Mouse (Mus musculus) c-Kit-negative CD71-positive TER-119-positive erythroid progenitor cells, embryonic 14.5 days (primary cell): ENCODE results near the gene Htra3.

Experiments used
- DNase-seq: peaks from one replicate; pipeline ENCODE4 v3.0.0-alpha.2; 2013; ENCODE audit warnings: low read depth, low spot score

Htra3 gene

DNA sequence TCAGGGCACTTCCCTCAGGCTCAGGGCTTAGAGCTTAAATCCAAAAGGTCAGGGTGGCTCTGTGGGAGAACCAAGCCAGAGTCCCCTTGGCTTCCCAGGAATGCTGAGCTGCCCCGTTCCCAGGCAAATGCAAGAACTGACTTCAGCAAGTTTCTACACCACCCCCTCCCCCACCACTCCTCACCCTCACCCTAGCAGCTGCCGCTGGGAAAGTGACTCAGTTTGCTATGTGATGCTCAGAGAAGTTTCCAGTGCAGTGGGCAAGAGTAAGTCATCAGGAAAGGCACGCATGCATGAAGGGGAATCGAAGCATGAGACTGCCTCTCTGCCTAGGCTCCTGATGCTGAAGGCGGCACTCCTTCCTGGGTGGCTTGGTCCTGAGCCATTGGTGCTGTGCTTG, 62.6 kb downstream of the Htra3 start:
- no peak for DNase-seq

DNA sequence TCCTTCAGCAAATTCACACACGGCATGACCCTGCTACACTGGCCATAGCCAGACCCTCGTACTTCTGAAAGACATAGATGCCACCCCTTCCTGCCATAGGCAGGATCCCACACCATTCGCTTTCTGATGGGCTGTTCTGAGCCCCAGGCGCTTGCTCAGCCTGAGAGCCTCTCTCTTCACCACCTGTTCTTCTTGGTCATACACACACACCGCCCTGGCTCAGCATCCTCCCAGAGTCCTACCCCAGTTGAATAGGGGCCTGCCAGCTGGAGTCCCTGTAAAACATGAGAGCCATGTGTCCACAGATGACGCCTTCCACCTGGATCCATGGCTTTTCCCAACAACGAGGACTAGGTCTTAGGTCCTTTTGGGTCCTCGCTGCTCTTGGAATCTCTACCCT, 66.9 kb downstream of the Htra3 start:
- no peak for DNase-seq

- DNase-seq, result no peak
Measured at GRCm38 (mm10) chr5:35611900-35612299, 67.7 kb downstream of the Htra3 start.

- no peak for DNase-seq
Measured at GRCm38 (mm10) chr5:35611170-35611569, 68.4 kb downstream of the Htra3 start.

GRCm38 (mm10) chr5:35610381-35610780, 69.2 kb downstream of the Htra3 start:
- no peak for DNase-seq

DNA sequence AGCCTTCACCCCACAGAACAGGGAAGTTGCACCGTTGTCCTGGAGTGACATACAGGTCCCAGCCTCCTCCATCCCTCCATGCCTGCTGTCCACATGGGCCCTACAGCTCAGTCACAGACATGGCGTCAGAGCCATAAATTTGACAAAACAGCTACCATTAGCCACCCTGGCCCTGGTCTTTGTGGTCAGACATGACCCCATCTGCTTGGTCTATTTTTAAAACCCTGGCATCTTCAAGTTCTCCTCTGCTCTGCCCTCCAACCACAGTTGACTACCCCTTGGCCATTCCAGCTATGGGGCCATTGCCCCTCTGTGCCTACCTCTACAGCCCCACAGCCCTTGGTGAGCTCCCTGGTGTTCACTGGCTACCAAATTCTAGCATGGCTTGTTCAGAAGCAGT, 69.6 kb downstream of the Htra3 start:
- DNase-seq, result no peak

GRCm38 (mm10) chr5:35609381-35609780, 70.2 kb downstream of the Htra3 start:
- no peak for DNase-seq

DNA sequence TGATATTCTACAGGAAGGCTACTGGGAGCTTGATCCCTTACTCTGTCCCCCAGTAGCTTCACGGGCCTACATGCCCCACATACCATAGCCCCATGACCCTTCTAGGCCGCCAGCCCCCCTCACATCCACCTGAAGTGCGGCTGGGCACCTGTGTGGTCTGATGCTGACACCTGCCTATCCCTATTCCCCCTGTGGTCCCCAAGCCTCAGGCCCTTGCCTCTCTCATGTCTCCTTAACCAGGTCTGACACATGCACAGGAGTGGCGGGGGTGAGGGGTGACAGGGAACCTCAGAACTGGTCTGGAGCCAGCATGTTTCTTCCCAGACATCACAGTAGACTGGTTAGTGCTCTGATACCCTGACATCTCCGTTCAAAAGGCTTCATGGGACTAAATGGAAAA, 71.0 kb downstream of the Htra3 start:
- no peak for DNase-seq

DNA sequence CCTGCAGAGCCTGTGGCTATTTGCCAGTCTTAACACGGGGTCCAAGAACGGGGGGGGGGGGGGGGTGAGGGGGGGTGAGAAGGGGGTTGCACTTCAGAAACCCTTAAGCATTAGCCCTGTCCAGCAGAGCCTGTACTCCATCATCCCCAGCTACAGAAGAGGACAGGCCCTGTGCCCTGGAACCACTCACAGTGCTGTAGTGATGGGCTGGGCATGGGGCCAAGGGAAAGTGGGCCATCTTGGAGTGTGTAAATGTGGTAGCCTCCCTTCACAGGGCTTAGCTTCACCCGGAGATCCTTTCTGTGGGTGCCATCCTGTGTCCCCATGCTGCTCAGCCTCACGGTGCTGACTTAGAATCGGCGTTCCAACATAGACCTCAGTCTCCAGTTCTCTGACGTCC, 71.8 kb downstream of the Htra3 start:
- DNase-seq, result no peak

GRCm38 (mm10) chr5:35606800-35607199, 72.8 kb downstream of the Htra3 start:
- no peak for DNase-seq

DNA sequence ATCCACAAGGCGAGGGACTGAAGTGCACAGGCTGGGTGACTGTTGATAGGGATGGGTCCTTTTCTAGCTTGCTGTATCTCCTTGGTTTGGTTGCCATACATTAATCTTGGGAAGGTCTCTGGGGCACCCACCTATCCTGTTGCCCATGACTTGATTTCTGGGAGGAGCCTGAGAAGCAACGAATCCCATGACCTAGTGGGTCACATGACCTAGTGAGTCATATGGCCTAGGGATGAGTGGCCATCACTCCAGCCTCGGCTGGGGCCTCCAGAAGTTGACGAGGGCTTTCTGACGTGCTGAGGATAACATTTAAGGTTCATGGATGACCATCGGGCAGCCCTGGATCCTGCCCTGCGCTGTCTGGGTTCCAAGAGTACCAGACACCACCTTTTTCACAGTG, 74.2 kb downstream of the Htra3 start:
- no peak for DNase-seq
